Mouse (Mus musculus): Measurements from ENCODE around the gene Hacd4. TPM values are rescaled to one million over a fixed set of nuclear protein-coding genes. Genes with fewer than 3 reads are reported as not detected.
A peak's percentile ranks its signal among the peaks of the same experiment; 100 is the strongest.

Gene Hacd4
- total RNA-seq, 1 experiment from 2014 or later, result 30.7 TPM

DNA sequence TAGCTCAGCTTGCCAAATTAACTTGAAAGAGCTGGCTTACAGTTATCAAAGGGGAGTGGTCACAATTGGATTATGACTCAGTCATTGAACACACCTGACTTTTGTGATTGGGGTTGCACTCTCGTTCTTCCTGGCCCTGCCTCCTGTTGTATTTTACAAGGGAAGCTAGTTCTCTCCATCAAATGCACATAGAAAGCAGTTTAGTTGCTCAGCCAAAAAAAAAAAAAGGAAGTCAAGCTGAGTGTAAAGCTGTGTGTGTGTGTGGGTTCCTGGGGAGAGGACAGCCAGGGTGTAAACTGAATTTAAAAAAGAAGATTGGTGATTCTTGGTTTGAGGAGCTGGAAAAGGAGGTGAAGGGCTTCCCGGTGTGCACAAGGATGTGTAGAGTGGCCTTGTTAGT lies 811 bp downstream of the Hacd4 start:
- no peak for ATAC-seq (replicated peaks; ENCODE audit: insufficient number of reproducible peaks, low FRiP score, low TSS enrichment, poor library complexity, severe bottlenecking)

DNA sequence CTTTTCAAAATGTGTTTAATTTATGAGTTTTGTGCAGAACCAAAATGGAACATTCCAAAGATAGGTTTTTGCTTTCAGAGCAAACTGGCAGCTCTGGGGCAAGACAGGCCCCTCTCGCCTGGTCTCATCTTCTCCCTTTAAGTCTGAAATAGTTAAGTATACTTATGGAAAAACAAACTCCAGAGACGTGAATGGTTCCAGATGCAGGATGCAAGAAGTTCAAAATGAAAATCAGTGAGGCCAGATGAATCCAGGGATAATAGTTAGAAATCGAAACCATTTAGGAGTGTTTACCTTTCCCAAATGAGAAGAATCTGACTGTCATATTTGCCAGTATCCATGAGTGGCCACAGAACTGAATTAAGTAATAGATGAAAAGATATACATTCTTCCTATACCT lies 1.6 kb downstream of the Hacd4 start:
- no peak for ATAC-seq (replicated peaks; ENCODE audit: insufficient number of reproducible peaks, low FRiP score, low TSS enrichment, poor library complexity, severe bottlenecking)

DNA sequence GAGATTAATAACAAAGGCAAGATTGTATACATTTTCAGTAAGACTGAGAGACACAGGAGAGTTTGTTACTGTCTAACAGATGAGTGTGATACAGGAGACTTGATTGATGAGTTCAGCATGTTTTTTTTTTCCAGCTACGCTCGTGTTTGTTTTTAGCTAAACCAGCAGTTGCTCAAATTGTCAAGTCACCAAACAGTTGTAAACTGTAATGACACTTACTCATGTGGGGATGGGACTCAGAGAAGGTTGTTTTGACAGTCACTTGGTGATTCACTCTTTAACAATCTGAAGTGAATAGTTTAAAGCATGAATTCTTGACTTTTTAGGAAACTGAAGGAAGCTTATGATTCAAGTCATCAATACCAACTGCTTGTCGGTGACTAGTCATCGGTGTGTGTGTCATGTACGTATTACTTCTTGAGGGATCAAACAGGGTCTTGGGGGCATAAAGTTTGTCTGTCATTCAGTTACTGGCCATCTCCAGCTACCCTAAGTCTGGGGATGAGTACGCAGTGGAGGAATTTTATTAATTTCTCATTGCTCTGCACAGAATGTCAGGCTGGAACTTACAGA lies 2.0 kb downstream of the Hacd4 start:
- ATAC-seq (replicated peaks; ENCODE audit: insufficient number of reproducible peaks, low FRiP score, low TSS enrichment, poor library complexity, severe bottlenecking), result no peak

- ATAC-seq (replicated peaks; ENCODE audit: insufficient number of reproducible peaks, low FRiP score, low TSS enrichment, poor library complexity, severe bottlenecking), result peak; percentile 75
Measured at GRCm38 (mm10) chr4:88432412-88433024, 6.2 kb downstream of the Hacd4 start.

DNA sequence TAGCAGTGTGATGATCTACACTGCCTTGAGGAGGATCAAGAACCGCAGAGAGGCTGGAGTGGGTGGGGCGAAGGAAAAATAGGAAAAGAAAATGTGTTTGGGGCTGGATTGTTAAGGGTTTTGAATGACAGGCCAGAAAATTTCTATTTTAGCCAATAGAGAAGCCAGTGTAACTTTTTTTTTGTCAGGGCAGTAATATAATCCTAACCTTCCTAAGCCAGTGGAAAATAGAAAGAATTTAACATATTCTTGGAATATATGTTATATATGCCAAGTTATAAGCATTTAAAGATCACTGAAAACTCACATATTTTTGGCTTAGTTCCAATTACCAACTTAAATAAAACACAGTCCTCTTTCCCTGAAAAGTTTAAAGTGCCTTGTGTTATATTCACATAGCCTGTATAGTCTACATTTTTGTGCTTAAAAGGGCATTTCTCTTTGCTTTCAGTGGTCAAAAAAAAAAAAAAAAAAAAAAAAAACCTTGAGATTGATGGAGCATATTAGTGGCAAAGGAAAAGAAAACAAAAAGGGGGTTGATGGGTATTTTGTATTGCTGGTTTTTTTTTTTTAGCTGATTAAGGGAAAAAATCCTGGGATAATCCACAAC lies 11.0 kb downstream of the Hacd4 start:
- no peak for ATAC-seq (replicated peaks; ENCODE audit: insufficient number of reproducible peaks, low FRiP score, low TSS enrichment, poor library complexity, severe bottlenecking)

GRCm38 (mm10) chr4:88424563-88424962 lies 14.2 kb downstream of the Hacd4 start:
- ATAC-seq (replicated peaks; ENCODE audit: insufficient number of reproducible peaks, low FRiP score, low TSS enrichment, poor library complexity, severe bottlenecking), result no peak

GRCm38 (mm10) chr4:88419378-88419777 lies 19.4 kb downstream of the Hacd4 start:
- ATAC-seq (replicated peaks; ENCODE audit: insufficient number of reproducible peaks, low FRiP score, low TSS enrichment, poor library complexity, severe bottlenecking), result no peak; the same call in 1 of the 2 replicates

- ATAC-seq (replicated peaks; ENCODE audit: insufficient number of reproducible peaks, low FRiP score, low TSS enrichment, poor library complexity, severe bottlenecking), result 0 out of 2 replicates have a peak, but pooled peaks have one; percentile 52
Measured at GRCm38 (mm10) chr4:88415017-88415416, 23.7 kb downstream of the Hacd4 start.

GRCm38 (mm10) chr4:88412331-88412730 lies 26.4 kb downstream of the Hacd4 start:
- ATAC-seq (replicated peaks; ENCODE audit: insufficient number of reproducible peaks, low FRiP score, low TSS enrichment, poor library complexity, severe bottlenecking), result no peak

- no peak for ATAC-seq (replicated peaks; ENCODE audit: insufficient number of reproducible peaks, low FRiP score, low TSS enrichment, poor library complexity, severe bottlenecking)
Measured at GRCm38 (mm10) chr4:88409279-88409678, 29.4 kb downstream of the Hacd4 start.

- peak; percentile 86 for ATAC-seq (replicated peaks; ENCODE audit: insufficient number of reproducible peaks, low FRiP score, low TSS enrichment, poor library complexity, severe bottlenecking)
Measured at GRCm38 (mm10) chr4:88406887-88407696, 31.6 kb downstream of the Hacd4 start.

GRCm38 (mm10) chr4:88402884-88403283 lies 35.8 kb downstream of the Hacd4 start:
- ATAC-seq (replicated peaks; ENCODE audit: insufficient number of reproducible peaks, low FRiP score, low TSS enrichment, poor library complexity, severe bottlenecking), result no peak

- no peak for ATAC-seq (replicated peaks; ENCODE audit: insufficient number of reproducible peaks, low FRiP score, low TSS enrichment, poor library complexity, severe bottlenecking)
Measured at GRCm38 (mm10) chr4:88400992-88401313, 37.8 kb downstream of the Hacd4 start.

GRCm38 (mm10) chr4:88400302-88400991 lies 38.3 kb downstream of the Hacd4 start:
- ATAC-seq (replicated peaks; ENCODE audit: insufficient number of reproducible peaks, low FRiP score, low TSS enrichment, poor library complexity, severe bottlenecking), result no peak

GRCm38 (mm10) chr4:88396995-88397521 lies 41.7 kb downstream of the Hacd4 start:
- ATAC-seq (replicated peaks; ENCODE audit: insufficient number of reproducible peaks, low FRiP score, low TSS enrichment, poor library complexity, severe bottlenecking), result no peak

DNA sequence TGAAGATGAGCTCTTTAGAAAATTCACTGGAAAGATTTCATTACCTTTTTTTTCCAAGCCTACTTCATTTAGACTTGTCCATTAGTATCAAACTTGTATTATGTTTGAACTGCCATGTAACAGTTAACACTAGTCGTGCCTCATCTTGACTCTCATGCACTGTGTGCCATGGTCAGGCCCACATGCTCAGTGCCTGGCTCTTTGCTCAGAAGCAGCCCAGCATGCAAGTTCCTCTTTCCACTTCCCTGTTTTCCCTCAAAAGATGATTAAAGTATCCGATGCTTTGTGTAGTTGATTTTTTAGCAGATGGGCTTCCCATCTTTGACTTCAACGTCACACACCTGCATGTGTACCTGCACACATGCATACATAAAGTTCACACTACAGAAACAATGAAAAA lies 43.0 kb downstream of the Hacd4 start:
- peak; percentile 69 for ATAC-seq (replicated peaks; ENCODE audit: insufficient number of reproducible peaks, low FRiP score, low TSS enrichment, poor library complexity, severe bottlenecking)

- peak; percentile 69 for ATAC-seq (replicated peaks; ENCODE audit: insufficient number of reproducible peaks, low FRiP score, low TSS enrichment, poor library complexity, severe bottlenecking)
Measured at GRCm38 (mm10) chr4:88390596-88390995, 48.1 kb downstream of the Hacd4 start.

DNA sequence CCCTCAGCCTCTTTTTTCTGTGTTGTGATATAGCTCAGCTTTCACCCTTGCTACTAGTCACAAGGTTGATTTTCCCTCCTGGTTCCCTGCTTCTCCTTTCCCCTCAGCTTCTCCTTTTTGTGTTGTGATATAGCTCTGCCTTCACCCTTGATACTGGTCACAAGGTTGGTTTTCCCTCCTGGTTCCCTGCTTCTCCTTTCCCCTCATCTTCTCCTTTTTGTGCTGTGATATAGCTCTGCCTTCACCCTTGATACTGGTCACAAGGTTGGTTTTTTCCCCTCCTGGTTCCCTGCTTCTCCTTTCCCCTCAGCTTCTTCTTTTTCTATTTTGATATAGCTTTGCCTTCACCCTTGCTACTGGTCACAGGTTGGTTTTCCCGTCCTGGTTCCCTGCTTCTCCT lies 48.7 kb downstream of the Hacd4 start:
- peak; percentile 21 for ATAC-seq (replicated peaks; ENCODE audit: insufficient number of reproducible peaks, low FRiP score, low TSS enrichment, poor library complexity, severe bottlenecking)

All from monocyte, adult 5-6 weeks (primary cell).